Mouse (Mus musculus) gastrocnemius, postnatal 36 days (tissue): ENCODE results near the gene Csgalnact2. TPM values are rescaled to one million over a fixed set of nuclear protein-coding genes. Genes with fewer than 3 reads are reported as not detected.

Experiments
- DNase-seq, 2 experiments: peaks; one replicate each; pipeline ENCODE4 v3.0.0; 2022
- intact Hi-C: fragments of 180-260 bp; cut with DNase I; formaldehyde crosslinking; loops from one replicate; pipeline ENCODE4 v1.15.1; 2025
- long read RNA-seq, 2 experiments: library from polyadenylated mRNA; stranded (forward); transcript quantifications; one replicate each; pipeline ENCODE4 v2.0.0; 2021
- total RNA-seq, 2 experiments: library from RNA; stranded (reverse); gene quantifications; 2 replicates each; pipeline ENCODE4 v1.2.3; 2021

Gene Csgalnact2
- 10 to 100 TPM; 25.3 to 25.9 TPM for total RNA-seq
- long read RNA-seq, experiment 1, transcript Csgalnact2-201 (8 exons, 3,661 nt): major isoform, 10 of 24 reads
- long read RNA-seq, experiment 1, partial matches to known transcripts: 1 of 24 reads
- long read RNA-seq, experiment 1, other reads (novel, unspliced or antisense): 13 of 24 reads
- long read RNA-seq, experiment 2, transcript Csgalnact2-201 (8 exons, 3,661 nt): major isoform, 13 of 29 reads
- long read RNA-seq, experiment 2, partial matches to known transcripts: 3 of 29 reads
- long read RNA-seq, experiment 2, other reads (novel, unspliced or antisense): 12 of 29 reads

- intact Hi-C loops: no loop called here
Observed at GRCm38 (mm10) chr6:118138731-118139709, at the start of gene Csgalnact2. Csgalnact2 (minus strand) TSS chr6:118139140.

GRCm38 (mm10) chr6:118188599-118188998, 49.7 kb upstream of the Csgalnact2 start:
- intact Hi-C loops: no loop called here
- no peak for DNase-seq

More at GRCm38 (mm10) chr6:118138731-118139709, at the start of gene Csgalnact2:
- peak; percentile 94 to 97 for DNase-seq

- intact Hi-C loops: no loop called here
Observed at GRCm38 (mm10) chr6:118187285-118187641, 48.3 kb upstream of the Csgalnact2 start.

GRCm38 (mm10) chr6:118186620-118187284, 47.8 kb upstream of the Csgalnact2 start:
- intact Hi-C loops: no loop called here
- DNase-seq: no peak

More at GRCm38 (mm10) chr6:118187285-118187641, 48.3 kb upstream of the Csgalnact2 start:
- DNase-seq: no peak

GRCm38 (mm10) chr6:118184126-118184525, 45.2 kb upstream of the Csgalnact2 start:
- no peak for DNase-seq
- intact Hi-C loops: no loop called here

- intact Hi-C loops: no loop called here
- no peak for DNase-seq
Observed at GRCm38 (mm10) chr6:118180085-118180423, 41.1 kb upstream of the Csgalnact2 start.

- peak; percentile 54 to 57 for DNase-seq
- intact Hi-C loops: loop anchor here (2.0 to 10.0 kb wide), 2 partner anchors 199 to 355 kb away; no protein-coding TSS in a partner anchor
Observed at GRCm38 (mm10) chr6:118179316-118180084, 40.6 kb upstream of the Csgalnact2 start.

GRCm38 (mm10) chr6:118173975-118174328, 35.0 kb upstream of the Csgalnact2 start:
- no peak for DNase-seq
- intact Hi-C loops: loop anchor here (10.0 kb wide), 1 partner anchor 361 kb away; no protein-coding TSS in a partner anchor

GRCm38 (mm10) chr6:118173251-118173974, 34.5 kb upstream of the Csgalnact2 start:
- intact Hi-C loops: loop anchor here (10.0 kb wide), 1 partner anchor 361 kb away; no protein-coding TSS in a partner anchor
- DNase-seq: no peak

- intact Hi-C loops: loop anchor here (10.0 kb wide), 1 partner anchor 363 kb away; no protein-coding TSS in a partner anchor
- no peak for DNase-seq
Observed at GRCm38 (mm10) chr6:118171386-118171785, 32.4 kb upstream of the Csgalnact2 start.

GRCm38 (mm10) chr6:118168106-118168505, 29.2 kb upstream of the Csgalnact2 start:
- DNase-seq: no peak
- intact Hi-C loops: no loop called here

- no peak for DNase-seq
- intact Hi-C loops: no loop called here
Observed at GRCm38 (mm10) chr6:118167013-118167412, 28.1 kb upstream of the Csgalnact2 start.

- intact Hi-C loops: no loop called here
- no peak for DNase-seq
Observed at GRCm38 (mm10) chr6:118165516-118165915, 26.6 kb upstream of the Csgalnact2 start.

GRCm38 (mm10) chr6:118164691-118165090, 25.8 kb upstream of the Csgalnact2 start:
- DNase-seq: no peak
- intact Hi-C loops: no loop called here

- intact Hi-C loops: no loop called here
- no peak for DNase-seq
Observed at GRCm38 (mm10) chr6:118163086-118163485, 24.1 kb upstream of the Csgalnact2 start.

- intact Hi-C loops: no loop called here
- DNase-seq: no peak
Observed at GRCm38 (mm10) chr6:118162457-118163082, 23.6 kb upstream of the Csgalnact2 start.

- intact Hi-C loops: no loop called here
- no peak for DNase-seq
Observed at GRCm38 (mm10) chr6:118153091-118153490, 14.2 kb upstream of the Csgalnact2 start.

GRCm38 (mm10) chr6:118150988-118151387, 12.0 kb upstream of the Csgalnact2 start:
- DNase-seq: no peak
- intact Hi-C loops: no loop called here

- intact Hi-C loops: no loop called here
- no peak for DNase-seq
Observed at GRCm38 (mm10) chr6:118150538-118150937, 11.6 kb upstream of the Csgalnact2 start.
